Comparison of ENCODE assay signal across 8 mouse cellular contexts in the genomic region with DNA sequence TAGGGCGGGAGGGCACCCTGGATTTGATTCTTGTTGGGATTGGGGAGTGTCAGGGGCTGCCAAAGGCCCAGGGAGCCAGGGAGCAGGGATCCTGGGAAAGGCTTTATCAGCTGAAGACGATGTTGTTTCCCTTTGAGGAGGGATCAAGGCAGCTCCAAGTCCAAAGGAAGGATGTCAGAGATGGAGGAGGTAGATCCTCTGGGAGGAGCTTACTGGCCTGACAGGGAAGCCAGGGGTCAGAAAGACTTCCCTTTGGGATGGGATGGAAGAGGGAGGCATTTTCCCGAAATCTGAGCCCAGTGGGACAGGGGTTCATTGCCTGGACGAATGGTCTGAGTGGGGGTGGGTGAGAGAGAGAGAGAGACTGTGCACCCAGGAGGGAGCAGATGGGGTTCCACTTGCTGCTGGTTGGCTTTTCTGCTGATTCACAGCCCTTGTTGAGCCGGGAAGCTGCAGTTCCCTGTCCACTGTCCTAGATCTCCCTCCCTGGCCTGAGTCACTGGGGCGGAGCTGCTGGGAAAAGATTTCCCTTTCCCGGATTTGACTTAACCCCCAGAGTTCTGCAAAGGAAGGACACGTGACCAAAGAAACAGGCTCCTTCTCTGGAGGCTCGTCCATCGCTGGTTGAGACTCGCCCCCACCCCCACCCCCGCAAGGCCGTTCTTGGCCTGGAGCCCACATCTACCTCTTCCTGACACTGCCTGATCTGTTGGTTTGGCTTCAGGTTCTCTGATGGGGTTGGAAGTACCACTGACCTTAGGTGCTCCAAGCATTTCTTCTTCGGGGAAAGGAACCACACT. TPM values are rescaled to one million over a fixed set of nuclear protein-coding genes. Genes with fewer than 3 reads are reported as not detected.
A peak's percentile ranks its signal among the peaks of the same experiment; 100 is the strongest.
DNase-seq lines count a peak whose midpoint lies in the region; ATAC-seq and TF ChIP-seq lines count a peak whose summit lies in the region.

No protein-coding gene starts in this region.

- H3K4me2 ChIP-seq in heart, embryonic 12.5 days, result peak overlapping the region; percentile 55
- H3K4me2 ChIP-seq in kidney, postnatal 0 days (ENCODE audit: low read length), result peak overlapping the region; percentile 49

- no peak for DNase-seq in spleen, adult 2 months (ENCODE audit: low read depth in 1 of 2, low spot score in 2 of 2)
- DNase-seq in spleen, postnatal 10 days (ENCODE audit: low spot score in 2 of 2), result no peak
- DNase-seq in kidney, postnatal 0 days (ENCODE audit: low spot score), result peak; percentile 90
- DNase-seq in lung, postnatal 25 days (ENCODE audit: low spot score), result peak; percentile 81
- no peak for DNase-seq in layer of hippocampus, adult 9-10 months (ENCODE audit: low spot score)

- TF ChIP-seq CTCF in spleen, adult 2 months (IDR thresholded peaks at IDR 0.05; ENCODE audit: extremely low read depth, insufficient read depth, insufficient read length, insufficient replicate concordance), result no peak
- TF ChIP-seq CTCF in bone marrow, adult 2 months (IDR thresholded peaks at IDR 0.05; ENCODE audit: control insufficient read depth, insufficient read depth, low read length), result no peak
- no peak for TF ChIP-seq CTCF in kidney, postnatal 0 days (IDR thresholded peaks at IDR 0.05; ENCODE audit: low read depth)

- peak overlapping the region; percentile 52 for H3K27ac ChIP-seq in spleen, adult 2 months (ENCODE audit: insufficient read depth, low read length)
- H3K27ac ChIP-seq in bone marrow, adult 2 months (ENCODE audit: control insufficient read depth, insufficient read depth, low read depth, low read length, poor library complexity), result no peak overlapping the region
- peak overlapping the region; percentile 63 for H3K27ac ChIP-seq in heart, embryonic 12.5 days (ENCODE audit: poor library complexity, severe bottlenecking)
- H3K27ac ChIP-seq in kidney, postnatal 0 days, result peak overlapping the region; percentile 73

- no peaks in the 10 kb centered on the region for H3K9me3 ChIP-seq in heart, embryonic 12.5 days (replicated peaks)
- no peaks in the 10 kb centered on the region for H3K9me3 ChIP-seq in kidney, postnatal 0 days (replicated peaks; ENCODE audit: low read length)

- no peak overlapping the region; the same call in 1 of the 2 replicates for H3K4me3 ChIP-seq in spleen, adult 2 months (ENCODE audit: extremely low read depth, insufficient read depth, insufficient read length)
- peak overlapping the region; percentile 15 for H3K4me3 ChIP-seq in bone marrow, adult 2 months (replicated peaks; ENCODE audit: control insufficient read depth, low read depth, low read length)
- H3K4me3 ChIP-seq in heart, embryonic 12.5 days, result 0 out of 2 replicates have a peak overlapping the region, but pooled peaks have one; percentile 0
- no peak overlapping the region for H3K4me3 ChIP-seq in kidney, postnatal 0 days (replicated peaks; ENCODE audit: low read depth, low read length)

- peaks cover 15% of the 10 kb centered on the region; the same call in 1 of the 2 replicates for H3K4me1 ChIP-seq in spleen, adult 2 months (ENCODE audit: control insufficient read depth, insufficient read depth, insufficient read length)
- peaks cover 6% of the 10 kb centered on the region for H3K4me1 ChIP-seq in bone marrow, adult 2 months (ENCODE audit: control insufficient read depth, insufficient read depth, low read length)
- peaks cover 67% of the 10 kb centered on the region for H3K4me1 ChIP-seq in heart, embryonic 12.5 days (replicated peaks)
- H3K4me1 ChIP-seq in kidney, postnatal 0 days (replicated peaks; ENCODE audit: insufficient read depth, low read length), result peaks cover 43% of the 10 kb centered on the region

- 32% methylated on average over 14 of the region's 14 CpGs for WGBS in spleen, adult 2 months
- WGBS in bone marrow, adult 2 months, result 14% methylated on average over 14 of the region's 14 CpGs
- 5% methylated on average over 14 of the region's 14 CpGs for WGBS in heart, embryonic 12.5 days
- 7% methylated on average over 14 of the region's 14 CpGs for WGBS in kidney, postnatal 0 days

- H3K36me3 ChIP-seq in spleen, adult 2 months (ENCODE audit: control insufficient read depth, insufficient read depth, low read length), result no peaks in the 10 kb centered on the region; the same call in 1 of the 2 replicates
- peaks cover 25% of the 10 kb centered on the region for H3K36me3 ChIP-seq in heart, embryonic 12.5 days
- H3K36me3 ChIP-seq in kidney, postnatal 0 days (ENCODE audit: insufficient read depth, low read length), result peaks cover 21% of the 10 kb centered on the region

- no peak overlapping the region for H3K9ac ChIP-seq in heart, embryonic 12.5 days
- 0 out of 2 replicates have a peak overlapping the region, but pooled peaks have one; percentile 23 for H3K9ac ChIP-seq in kidney, postnatal 0 days (ENCODE audit: low read depth, low read length)

- peak; percentile 68 for ATAC-seq in heart, embryonic 12.5 days (ENCODE audit: insufficient number of reproducible peaks, low FRiP score)
- peak; percentile 60 for ATAC-seq in kidney, postnatal 0 days (replicated peaks; ENCODE audit: low FRiP score, low read depth)
- ATAC-seq in CD4-positive, CD25-positive, alpha-beta regulatory T cell, adult 4 months, result no peak

- peaks cover 3% of the 10 kb centered on the region; the same call in 1 of the 2 replicates for H3K27me3 ChIP-seq in spleen, adult 2 months (ENCODE audit: control insufficient read depth, insufficient read depth, low read length)
- peaks cover 8% of the 10 kb centered on the region; the same call in 1 of the 2 replicates for H3K27me3 ChIP-seq in heart, embryonic 12.5 days (replicated peaks)
- no peaks in the 10 kb centered on the region for H3K27me3 ChIP-seq in kidney, postnatal 0 days (ENCODE audit: insufficient read depth, low read length)

- no peak for TF ChIP-seq POLR2A in spleen, adult 2 months (IDR thresholded peaks at IDR 0.05; ENCODE audit: low read depth, low read length)
- no peak for TF ChIP-seq POLR2A in bone marrow, adult 2 months (IDR thresholded peaks at IDR 0.05; ENCODE audit: borderline replicate concordance, control insufficient read depth, low read depth, low read length)

RNA-seq across cellular contexts. Expression of a gene that starts 5.4 kb away (rescaled TPM):
- 51.3 and 63.7 TPM in 2 replicates for polyA plus RNA-seq in spleen, adult 2 months (2012; rRNA removed)
- 18.4 and 63.5 TPM in 2 replicates for polyA plus RNA-seq in bone marrow, adult 2 months (2011; ENCODE audit: insufficient read depth, insufficient read length, low replicate concordance, missing spikeins)
- polyA plus RNA-seq in heart, embryonic 12.5 days (2016; fragmentation: Nextera tagmentation; extraction: Ambion mirVana), result 37.2 and 37.9 TPM in 2 replicates
- 77.9 and 80.4 TPM in 2 replicates for polyA plus RNA-seq in kidney, postnatal 0 days (2015; fragmentation: Nextera tagmentation; extraction: Ambion mirVana)
- 10 to 100 TPM; 24.9 to 43.5 TPM for polyA plus RNA-seq in CD4-positive, CD25-positive, alpha-beta regulatory T cell, adult 4 months (2017; shearing (Covaris generic))

RNA-seq across cellular contexts. Expression of a gene that starts 26.0 kb away (rescaled TPM):
- not detected in 2 replicates for polyA plus RNA-seq in spleen, adult 2 months (2012; rRNA removed)
- 0.45 TPM in 1 of 2 replicates, not detected in the other for polyA plus RNA-seq in bone marrow, adult 2 months (2011; ENCODE audit: insufficient read depth, insufficient read length, low replicate concordance, missing spikeins)
- polyA plus RNA-seq in heart, embryonic 12.5 days (2016; fragmentation: Nextera tagmentation; extraction: Ambion mirVana), result not detected in 2 replicates
- 3.1 and 3.4 TPM in 2 replicates for polyA plus RNA-seq in kidney, postnatal 0 days (2015; fragmentation: Nextera tagmentation; extraction: Ambion mirVana)
- under 1 TPM in 1 of 2 experiments, not detected in 1; 0.12 TPM for polyA plus RNA-seq in CD4-positive, CD25-positive, alpha-beta regulatory T cell, adult 4 months (2017; shearing (Covaris generic))

RNA-seq across cellular contexts. Expression of a gene that starts 34.1 kb away (rescaled TPM):
- 1.5 and 2.1 TPM in 2 replicates for polyA plus RNA-seq in spleen, adult 2 months (2012; rRNA removed)
- polyA plus RNA-seq in bone marrow, adult 2 months (2011; ENCODE audit: insufficient read depth, insufficient read length, low replicate concordance, missing spikeins), result 1.7 and 5.6 TPM in 2 replicates
- polyA plus RNA-seq in heart, embryonic 12.5 days (2016; fragmentation: Nextera tagmentation; extraction: Ambion mirVana), result 0.70 and 0.80 TPM in 2 replicates
- 19.9 and 22.7 TPM in 2 replicates for polyA plus RNA-seq in kidney, postnatal 0 days (2015; fragmentation: Nextera tagmentation; extraction: Ambion mirVana)
- not detected for polyA plus RNA-seq in CD4-positive, CD25-positive, alpha-beta regulatory T cell, adult 4 months (2017; shearing (Covaris generic))

RNA-seq across cellular contexts. Expression of a gene that starts 40.9 kb away (rescaled TPM):
- polyA plus RNA-seq in spleen, adult 2 months (2012; rRNA removed), result 22.8 and 24.5 TPM in 2 replicates
- 12.4 and 23.2 TPM in 2 replicates for polyA plus RNA-seq in bone marrow, adult 2 months (2011; ENCODE audit: insufficient read depth, insufficient read length, low replicate concordance, missing spikeins)
- polyA plus RNA-seq in heart, embryonic 12.5 days (2016; fragmentation: Nextera tagmentation; extraction: Ambion mirVana), result 40.9 and 41.2 TPM in 2 replicates
- polyA plus RNA-seq in kidney, postnatal 0 days (2015; fragmentation: Nextera tagmentation; extraction: Ambion mirVana), result 69.8 and 71.6 TPM in 2 replicates
- under 1 TPM in 1 of 2 experiments, not detected in 1; 0.28 TPM for polyA plus RNA-seq in CD4-positive, CD25-positive, alpha-beta regulatory T cell, adult 4 months (2017; shearing (Covaris generic))

Comparison
In these comparisons a context has a peak if more than half of its experiments do, and no peak if none do; other contexts are left out.
1. DNase-seq: peak in kidney, postnatal 0 days (single experiment) and lung, postnatal 25 days (single experiment); none in spleen, adult 2 months (0 of 2), spleen, postnatal 10 days (0 of 2) and layer of hippocampus, adult 9-10 months (single experiment).
2. H3K4me3 ChIP-seq: peak in bone marrow, adult 2 months (single experiment) and heart, embryonic 12.5 days (single experiment); none in spleen, adult 2 months (single experiment) and kidney, postnatal 0 days (single experiment).